Mouse (Mus musculus) testis, adult 2 months (tissue): Measurements from ENCODE around the gene Opalin.

Experiments used
- CTCF ChIP-seq: fragments of 200-500 bp; IDR thresholded peaks from 2 replicates; pipeline ENCODE4 v1.5.1; 2012; ENCODE audit warnings: low read depth, mild to moderate bottlenecking, inconsistent platforms, low read length, moderate library complexity; ENCODE audit not compliant: control insufficient read depth, insufficient read depth, insufficient replicate concordance
- POLR2A ChIP-seq: fragments of 200-500 bp; IDR thresholded peaks from 2 replicates; pipeline ENCODE4 v1.6.1; 2012; ENCODE audit warnings: low read depth, mild to moderate bottlenecking, inconsistent platforms, low read length, moderate library complexity; ENCODE audit not compliant: control insufficient read depth

DNA sequence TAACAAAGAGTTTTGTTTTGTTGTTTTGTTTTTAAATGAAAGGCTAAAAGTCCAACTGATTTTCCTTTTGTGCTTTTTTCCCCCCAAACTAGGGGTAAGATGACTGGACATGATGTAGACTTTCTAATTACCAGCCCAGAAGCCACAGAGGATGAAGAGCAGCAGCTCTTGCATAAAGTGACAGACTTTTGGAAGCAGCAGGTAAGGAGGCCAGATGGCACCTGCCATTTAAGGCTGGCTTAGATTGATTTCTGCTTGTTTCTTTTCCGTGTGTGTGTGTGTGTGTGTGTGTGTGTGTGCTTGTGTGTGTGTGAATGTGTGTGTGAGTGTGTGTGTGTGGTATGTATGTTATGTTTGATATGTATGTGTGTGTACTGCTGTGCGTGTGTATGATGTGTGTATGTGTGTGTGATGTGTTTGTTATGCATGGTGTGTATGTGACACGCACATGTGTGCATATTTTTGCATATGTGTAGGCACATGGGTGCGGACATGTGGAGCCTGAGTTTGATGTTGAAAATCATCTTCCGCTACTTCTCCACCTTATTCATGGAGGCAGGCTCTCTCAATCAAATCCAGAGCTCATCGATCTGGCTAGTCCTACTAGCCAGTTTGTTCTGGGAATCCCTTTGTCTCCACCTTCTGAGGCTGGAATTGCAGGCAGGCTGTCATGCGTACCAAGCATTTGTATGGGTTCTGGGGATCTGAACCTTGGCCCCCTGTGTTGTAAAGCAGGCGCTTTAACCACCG is 29.3 kb downstream of the Opalin start:
- TF ChIP-seq CTCF: no peak
- no peak for TF ChIP-seq POLR2A
